Comparison of ENCODE assay signal across 8 mouse cellular contexts in genomic region chr10:62101504-62102439, GRCm38 (mm10). TPM values are rescaled to one million over a fixed set of nuclear protein-coding genes. Genes with fewer than 3 reads are reported as not detected.
DNase-seq lines count a peak whose midpoint lies in the region; ATAC-seq and TF ChIP-seq lines count a peak whose summit lies in the region.

No protein-coding gene starts in this region.

- no peak overlapping the region for H3K27ac ChIP-seq in embryonic facial prominence, embryonic 14.5 days (replicated peaks; ENCODE audit: low read depth, low read length)
- H3K27ac ChIP-seq in hindbrain, embryonic 10.5 days: peak overlapping the region; percentile 37; the same call in 1 of the 2 replicates
- H3K27ac ChIP-seq in lung, postnatal 0 days (ENCODE audit: low read length): no peak overlapping the region

- H3K4me1 ChIP-seq in embryonic facial prominence, embryonic 14.5 days (ENCODE audit: control insufficient read depth, insufficient read depth, low read length): peaks cover 11% of the 10 kb centered on the region
- peaks cover 25% of the 10 kb centered on the region for H3K4me1 ChIP-seq in hindbrain, embryonic 10.5 days (replicated peaks)
- H3K4me1 ChIP-seq in lung, postnatal 0 days (ENCODE audit: insufficient read depth, low read depth, low read length): no peaks in the 10 kb centered on the region

- peak; percentile 82 for DNase-seq in ES-CJ7 (ENCODE audit: low read depth, low spot score)
- peak; percentile 71 for DNase-seq in adrenal gland, postnatal 25 days
- DNase-seq in embryonic facial prominence, embryonic 14.5 days (ENCODE audit: low spot score): peak; percentile 91
- DNase-seq in hindbrain, embryonic 10.5 days (ENCODE audit: low spot score): peak; percentile 80
- peak; percentile 79 for DNase-seq in layer of hippocampus, adult 9-10 months (ENCODE audit: low spot score)
- DNase-seq in lung, postnatal 0 days (ENCODE audit: low spot score): peak; percentile 78
- DNase-seq in retina, postnatal 1 day: peak; percentile 87
- peak; percentile 53 to 55 for DNase-seq in urinary bladder, postnatal 36 days (ENCODE audit: low spot score in 2 of 2)

- TF ChIP-seq EP300 in lung, postnatal 0 days (IDR thresholded peaks at IDR 0.05): no peak

- peak; percentile 92 for TF ChIP-seq CTCF in lung, postnatal 0 days (IDR thresholded peaks at IDR 0.05)

- H3K9me3 ChIP-seq in embryonic facial prominence, embryonic 14.5 days (ENCODE audit: control insufficient read depth, low read length): no peaks in the 10 kb centered on the region
- no peaks in the 10 kb centered on the region for H3K9me3 ChIP-seq in hindbrain, embryonic 10.5 days
- H3K9me3 ChIP-seq in lung, postnatal 0 days (ENCODE audit: low read length): no peaks in the 10 kb centered on the region

- peaks cover 6% of the 10 kb centered on the region; the same call in 1 of the 2 replicates for H3K27me3 ChIP-seq in embryonic facial prominence, embryonic 14.5 days (replicated peaks; ENCODE audit: control insufficient read depth, insufficient read depth, low read length)
- H3K27me3 ChIP-seq in hindbrain, embryonic 10.5 days (ENCODE audit: insufficient read depth, poor library complexity, severe bottlenecking): peaks cover 49% of the 10 kb centered on the region
- no peaks in the 10 kb centered on the region for H3K27me3 ChIP-seq in lung, postnatal 0 days (replicated peaks; ENCODE audit: insufficient read depth, low read length)

- peak; percentile 60 for ATAC-seq in embryonic facial prominence, embryonic 14.5 days (ENCODE audit: low read depth)
- ATAC-seq in lung, postnatal 0 days: peak; percentile 52; the same call in 1 of the 2 replicates

- no peak overlapping the region for H3K4me3 ChIP-seq in embryonic facial prominence, embryonic 14.5 days (ENCODE audit: low read depth, low read length)
- no peak overlapping the region for H3K4me3 ChIP-seq in hindbrain, embryonic 10.5 days
- no peak overlapping the region for H3K4me3 ChIP-seq in lung, postnatal 0 days (ENCODE audit: low read depth, low read length)

- peak overlapping the region; percentile 33 for H3K4me2 ChIP-seq in embryonic facial prominence, embryonic 14.5 days (ENCODE audit: low read depth, low read length)
- no peak overlapping the region for H3K4me2 ChIP-seq in lung, postnatal 0 days (replicated peaks; ENCODE audit: low read depth, low read length)

- H3K36me3 ChIP-seq in embryonic facial prominence, embryonic 14.5 days (ENCODE audit: control insufficient read depth, insufficient read depth, low read length): no peaks in the 10 kb centered on the region
- H3K36me3 ChIP-seq in hindbrain, embryonic 10.5 days: no peaks in the 10 kb centered on the region
- H3K36me3 ChIP-seq in lung, postnatal 0 days (ENCODE audit: insufficient read depth, low read length): no peaks in the 10 kb centered on the region

- 6% methylated on average over 7 of the region's 7 CpGs for WGBS in embryonic facial prominence, embryonic 14.5 days
- WGBS in hindbrain, embryonic 10.5 days: 14% methylated on average over 7 of the region's 7 CpGs
- 7% methylated on average over 7 of the region's 7 CpGs for WGBS in lung, postnatal 0 days

- no peak overlapping the region for H3K9ac ChIP-seq in embryonic facial prominence, embryonic 14.5 days (ENCODE audit: low read depth, low read length)
- no peak overlapping the region for H3K9ac ChIP-seq in lung, postnatal 0 days (replicated peaks; ENCODE audit: low read depth)

RNA-seq across cellular contexts. Expression of gene Neurog3, which starts 31.1 kb away (rescaled TPM):
- total RNA-seq in adrenal gland, postnatal 25 days (2021): not detected in 2 replicates
- polyA plus RNA-seq in embryonic facial prominence, embryonic 14.5 days (2014; fragmentation: Nextera tagmentation; extraction: Ambion mirVana): not detected in 2 replicates
- 2.1 and 3.5 TPM in 2 replicates for polyA plus RNA-seq in hindbrain, embryonic 10.5 days (2016; fragmentation: Nextera tagmentation; extraction: Ambion mirVana)
- polyA plus RNA-seq in lung, postnatal 0 days (2015; fragmentation: Nextera tagmentation; extraction: Ambion mirVana): not detected in 2 replicates

RNA-seq across cellular contexts. Expression of gene Fam241b, which starts 41.9 kb away (rescaled TPM):
- total RNA-seq in adrenal gland, postnatal 25 days (2021): 3.3 and 6.3 TPM in 2 replicates
- polyA plus RNA-seq in embryonic facial prominence, embryonic 14.5 days (2014; fragmentation: Nextera tagmentation; extraction: Ambion mirVana): 3.0 and 4.2 TPM in 2 replicates
- polyA plus RNA-seq in hindbrain, embryonic 10.5 days (2016; fragmentation: Nextera tagmentation; extraction: Ambion mirVana): 22.7 and 23.0 TPM in 2 replicates
- 16.8 and 18.5 TPM in 2 replicates for polyA plus RNA-seq in lung, postnatal 0 days (2015; fragmentation: Nextera tagmentation; extraction: Ambion mirVana)
